Mouse (Mus musculus) kidney, postnatal 0 days (tissue): ENCODE results near the gene Alkbh2. TPM values are rescaled to one million over a fixed set of nuclear protein-coding genes. Genes with fewer than 3 reads are reported as not detected.

Experiments used
- ATAC-seq: fragments of 200-750 bp; cut with Nextera tagmentation; replicated peaks from 2 replicates; pipeline ENCODE4 v1.8.0; 2017; ENCODE audit warnings: low read depth, moderate number of reproducible peaks, moderate TSS enrichment, moderate library complexity; ENCODE audit not compliant: low FRiP score
- DNase-seq: peaks from one replicate; pipeline ENCODE4 v3.0.0-alpha.2; 2016; ENCODE audit warnings: low spot score
- H3K27ac ChIP-seq: fragments of 300-500 bp; sonication (generic); 2 replicates; pipeline ENCODE4 v1.5.1; 2014; ENCODE audit warnings: mild to moderate bottlenecking
- H3K27me3 ChIP-seq: fragments of 300-500 bp; sonication (generic); 2 replicates; pipeline ENCODE4 v1.6.1; 2014; ENCODE audit warnings: low read length, mixed read lengths; ENCODE audit not compliant: insufficient read depth
- H3K36me3 ChIP-seq: fragments of 300-500 bp; sonication (generic); 2 replicates; pipeline ENCODE4 v1.6.1; 2014; ENCODE audit warnings: low read length, mixed read lengths; ENCODE audit not compliant: insufficient read depth
- H3K4me1 ChIP-seq: fragments of 300-500 bp; sonication (generic); replicated peaks from 2 replicates; pipeline ENCODE4 v1.6.1; 2014; ENCODE audit warnings: antibody characterized with exemption, low read length, mixed read lengths; ENCODE audit not compliant: insufficient read depth
- H3K4me2 ChIP-seq: fragments of 300-500 bp; sonication (generic); 2 replicates; pipeline ENCODE4 v1.6.1; 2014; ENCODE audit warnings: mild to moderate bottlenecking, low read length, moderate library complexity, mixed read lengths
- H3K4me3 ChIP-seq: fragments of 300-500 bp; sonication (generic); replicated peaks from 2 replicates; pipeline ENCODE4 v1.5.1; 2014; ENCODE audit warnings: low read depth, low read length
- H3K9ac ChIP-seq: fragments of 300-500 bp; sonication (generic); 2 replicates; pipeline ENCODE4 v1.6.1; 2014; ENCODE audit warnings: low read depth, low read length
- H3K9me3 ChIP-seq: fragments of 300-500 bp; sonication (generic); replicated peaks from 2 replicates; pipeline ENCODE4 v1.6.1; 2016; ENCODE audit warnings: low read length, inconsistent platforms, mixed read lengths
- CTCF ChIP-seq: IDR thresholded peaks from 2 replicates; pipeline ENCODE4 v1.5.1; 2016; ENCODE audit warnings: antibody characterized with exemption, low read depth, mild to moderate bottlenecking, moderate library complexity
- WGBS: fragments of 180-500 bp; shearing (Covaris S2); extraction: QIAGEN DNeasy Blood & Tissue Kit; methylation state at CpG from one replicate; pipeline ENCODE4 v1.1.7; 2014; 5-methylcytosine and 5-hydroxymethylcytosine counted together
- polyA plus RNA-seq: library from polyadenylated mRNA; unstranded; fragments of >200 nt; fragmentation: Nextera tagmentation; extraction: Ambion mirVana; gene quantifications from 2 replicates; pipeline ENCODE4 v1.2.1, GENCODE M21; 2015

The Alkbh2 gene
- polyA plus RNA-seq, 1 experiment from 2014 or later = 12.2 TPM

DNA sequence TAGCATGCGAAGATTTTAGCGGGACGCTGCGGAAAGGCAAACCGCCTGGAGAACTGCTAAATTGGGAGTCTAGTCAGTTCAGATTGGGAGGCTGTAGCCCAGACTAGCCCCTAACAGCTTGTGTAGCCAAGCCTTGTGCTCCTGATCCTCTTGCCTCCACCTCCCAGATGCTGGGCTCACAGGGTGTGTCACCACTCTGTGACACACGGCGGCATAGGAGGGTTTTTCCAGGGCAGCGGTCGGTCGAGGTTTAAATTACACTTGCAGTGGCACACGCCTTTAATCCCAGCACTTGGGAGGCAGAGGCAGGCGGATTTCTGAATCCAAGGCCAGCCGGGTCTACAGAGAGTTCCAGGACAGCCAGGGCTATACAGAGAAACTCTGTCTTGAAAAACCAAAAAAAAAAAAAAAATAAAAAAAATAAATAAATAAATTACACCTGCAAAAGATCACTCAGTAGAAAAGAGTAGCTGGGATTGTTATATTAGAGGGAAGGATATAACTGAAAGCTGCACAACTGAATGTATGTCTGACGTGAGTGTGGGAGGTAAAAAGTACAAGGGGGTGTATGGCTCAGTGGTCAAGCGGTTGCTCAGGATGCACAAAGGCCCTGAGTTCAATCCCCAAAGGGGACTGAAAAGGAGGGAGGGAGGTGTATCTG lies 1.7 kb upstream of the Alkbh2 start:
- 0 out of 2 replicates have a peak, but pooled peaks cover 4% of the 10 kb centered on the region for H3K36me3 ChIP-seq
- H3K27ac ChIP-seq = no peak overlapping the region
- H3K27me3 ChIP-seq = no peaks in the 10 kb centered on the region
- no peaks in the 10 kb centered on the region for H3K9me3 ChIP-seq
- peak overlapping the region; percentile 99 for H3K4me2 ChIP-seq
- H3K4me1 ChIP-seq = peaks cover 6% of the 10 kb centered on the region; the same call in 1 of the 2 replicates
- H3K9ac ChIP-seq = no peak overlapping the region
- no peak for DNase-seq
- ATAC-seq = no peak
- H3K4me3 ChIP-seq = peak overlapping the region; percentile 68
- no peak for TF ChIP-seq CTCF
- WGBS = 77% methylated on average over 15 of the region's 15 CpGs

DNA sequence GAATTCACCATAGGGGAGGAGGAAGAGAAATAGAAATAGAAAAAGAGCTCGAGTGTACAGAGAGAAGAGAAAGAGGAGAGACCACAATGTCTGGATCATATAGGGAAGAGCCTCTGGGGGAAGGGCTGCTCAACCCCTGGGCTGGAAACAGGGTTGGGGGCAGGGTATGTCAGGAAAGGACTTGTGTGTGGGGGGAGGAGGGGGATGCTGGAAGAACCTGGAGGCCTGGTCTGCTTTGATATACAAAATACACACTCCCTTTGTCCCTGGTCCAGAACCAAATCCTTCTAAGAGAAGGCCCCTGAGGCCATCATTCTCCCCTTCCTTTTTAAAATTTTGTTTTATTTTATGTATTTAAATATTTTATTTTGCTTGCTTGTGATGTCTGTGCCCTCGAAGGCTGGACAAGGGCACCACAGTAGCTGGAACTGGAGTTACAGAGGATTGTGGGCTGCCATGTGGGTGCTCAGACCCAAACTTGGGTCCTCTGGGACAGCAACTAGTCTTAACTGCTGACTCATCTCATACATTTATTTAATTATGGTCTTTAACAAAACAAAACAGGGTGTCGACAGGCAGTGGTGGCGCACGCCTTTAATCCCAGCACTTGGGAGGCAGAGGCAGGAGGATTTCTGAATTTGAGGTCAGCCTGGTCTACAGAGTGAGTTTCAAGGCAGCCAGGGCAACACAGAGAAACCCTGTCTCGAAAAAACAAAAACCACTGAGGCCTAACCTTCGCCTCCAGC lies 1.3 kb downstream of the Alkbh2 start:
- no peaks in the 10 kb centered on the region for H3K9me3 ChIP-seq
- no peak overlapping the region for H3K4me3 ChIP-seq
- 85% methylated on average over 7 of the region's 7 CpGs for WGBS
- peak overlapping the region; percentile 89; the same call in 1 of the 2 replicates for H3K4me2 ChIP-seq
- H3K27ac ChIP-seq = no peak overlapping the region
- H3K36me3 ChIP-seq = peaks cover 25% of the 10 kb centered on the region; the same call in 1 of the 2 replicates
- H3K27me3 ChIP-seq = no peaks in the 10 kb centered on the region
- DNase-seq (no peak), ATAC-seq (no peak)
- H3K9ac ChIP-seq = no peak overlapping the region
- H3K4me1 ChIP-seq = peaks cover 6% of the 10 kb centered on the region; the same call in 1 of the 2 replicates
- TF ChIP-seq CTCF = no peak

GRCm38 (mm10) chr5:114126008-114126407 lies 2.0 kb downstream of the Alkbh2 start:
- Histone ChIP-seq H3K27ac (no peak overlapping the region), H3K27me3 (no peaks in the 10 kb centered on the region), H3K36me3 (peaks cover 29% of the 10 kb centered on the region), H3K4me2 (no peak overlapping the region), H3K4me3 (no peak overlapping the region), H3K9me3 (no peaks in the 10 kb centered on the region), H3K4me1 (0 out of 2 replicates have a peak, but pooled peaks cover 6% of the 10 kb centered on the region), H3K9ac (no peak overlapping the region)
- no peak for ATAC-seq
- no peak for DNase-seq
- 93% methylated on average over 3 of the region's 3 CpGs for WGBS
- TF ChIP-seq CTCF = no peak

DNA sequence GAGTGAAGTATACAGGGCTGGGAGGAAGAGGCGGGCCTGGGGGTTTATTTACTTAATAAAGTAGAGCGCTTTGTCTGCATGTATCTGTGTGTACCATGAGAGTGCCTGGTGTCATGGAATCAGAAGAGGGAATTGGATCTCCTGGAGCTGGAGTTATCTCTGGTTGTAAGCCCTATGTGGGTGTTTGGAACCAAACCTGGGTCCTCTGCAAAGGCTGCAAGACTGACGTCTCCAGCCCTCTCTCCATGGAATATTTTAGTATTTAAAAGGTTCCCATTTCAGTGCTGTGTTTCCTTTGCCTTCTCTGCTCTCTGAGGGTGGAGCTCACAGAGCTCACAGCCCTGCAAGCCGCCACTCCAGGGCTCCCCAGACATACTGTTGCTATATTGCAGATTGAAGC lies 8.2 kb downstream of the Alkbh2 start:
- no peak overlapping the region for H3K9ac ChIP-seq
- H3K4me3 ChIP-seq = no peak overlapping the region
- 88% methylated on average over 4 of the region's 4 CpGs for WGBS
- H3K27ac ChIP-seq = no peak overlapping the region
- no peaks in the 10 kb centered on the region for H3K9me3 ChIP-seq
- H3K27me3 ChIP-seq = no peaks in the 10 kb centered on the region
- DNase-seq (no peak), ATAC-seq (no peak)
- H3K36me3 ChIP-seq = peaks cover 58% of the 10 kb centered on the region
- TF ChIP-seq CTCF = no peak
- no peak overlapping the region for H3K4me2 ChIP-seq
- no peaks in the 10 kb centered on the region for H3K4me1 ChIP-seq

GRCm38 (mm10) chr5:114116586-114116985 lies 11.4 kb downstream of the Alkbh2 start:
- 87% methylated on average over 7 of the region's 7 CpGs for WGBS
- TF ChIP-seq CTCF = no peak
- peaks cover 52% of the 10 kb centered on the region for H3K36me3 ChIP-seq
- no peaks in the 10 kb centered on the region for H3K27me3 ChIP-seq
- no peak for ATAC-seq
- H3K9me3 ChIP-seq = no peaks in the 10 kb centered on the region
- no peak overlapping the region for H3K4me3 ChIP-seq
- H3K4me2 ChIP-seq = no peak overlapping the region
- no peak for DNase-seq
- H3K9ac ChIP-seq = no peak overlapping the region
- H3K27ac ChIP-seq = no peak overlapping the region
- no peaks in the 10 kb centered on the region for H3K4me1 ChIP-seq

GRCm38 (mm10) chr5:114115030-114115429 lies 13.0 kb downstream of the Alkbh2 start:
- Histone ChIP-seq H3K4me2 (no peak overlapping the region), H3K36me3 (peaks cover 50% of the 10 kb centered on the region), H3K4me1 (no peaks in the 10 kb centered on the region), H3K27ac (no peak overlapping the region), H3K4me3 (no peak overlapping the region), H3K9ac (no peak overlapping the region), H3K9me3 (no peaks in the 10 kb centered on the region), H3K27me3 (no peaks in the 10 kb centered on the region)
- 77% methylated on average over 5 of the region's 5 CpGs for WGBS
- ATAC-seq (no peak), DNase-seq (no peak)
- no peak for TF ChIP-seq CTCF
